Mouse (Mus musculus) neutrophil, adult 5-6 weeks (primary cell): ENCODE results near the gene Nmi. TPM values are rescaled to one million over a fixed set of nuclear protein-coding genes. Genes with fewer than 3 reads are reported as not detected.
A peak's percentile ranks its signal among the peaks of the same experiment; 100 is the strongest.
"Not testable (repeated sequence)": the region's sequence is repeated elsewhere in the genome, so short reads cannot be mapped to it uniquely, and the experiment has no call there.

ENCODE experiments used
- ATAC-seq: fragments of 151-379, 151-347 bp; 2 replicates; pipeline ENCODE4 v1.8.0; 2017; ENCODE audit warnings: mild to moderate bottlenecking, moderate TSS enrichment; ENCODE audit not compliant: insufficient number of reproducible peaks, poor library complexity, low FRiP score, severe bottlenecking; ENCODE audit errors: extremely low read depth
- total RNA-seq: library from RNA; stranded (forward); fragments of 200-1000 nt; gene quantifications from 2 replicates; pipeline ENCODE4 v1.2.3, GENCODE M21; 2017

Gene Nmi
- total RNA-seq: 89.3 and 93.8 TPM in 2 replicates

GRCm38 (mm10) chr2:51973410-51973968 is at the start of gene Nmi:
TSS of gene Nmi (minus strand) at chr2:51973494.
- ATAC-seq: no peak

GRCm38 (mm10) chr2:52016361-52016760 is 43.1 kb upstream of the Nmi start:
- no peak for ATAC-seq

- ATAC-seq: no peak
These were observed 40.1 kb upstream of the Nmi start for GRCm38 (mm10) chr2:52013306-52013820.

GRCm38 (mm10) chr2:52011820-52012219 is 38.5 kb upstream of the Nmi start:
- not testable (repeated sequence) for ATAC-seq

GRCm38 (mm10) chr2:52006380-52006779 is 33.1 kb upstream of the Nmi start:
- ATAC-seq: no peak

- not testable (repeated sequence) for ATAC-seq
These were observed 29.0 kb upstream of the Nmi start for GRCm38 (mm10) chr2:52002299-52002698.

GRCm38 (mm10) chr2:52001521-52001920 is 28.2 kb upstream of the Nmi start:
- ATAC-seq: no peak

GRCm38 (mm10) chr2:51999996-52000395 is 26.7 kb upstream of the Nmi start:
- no peak for ATAC-seq

GRCm38 (mm10) chr2:51991447-51991846 is 18.2 kb upstream of the Nmi start:
- no peak for ATAC-seq

GRCm38 (mm10) chr2:51989559-51989958 is 16.3 kb upstream of the Nmi start:
- ATAC-seq: no peak

GRCm38 (mm10) chr2:51986695-51987094 is 13.4 kb upstream of the Nmi start:
- ATAC-seq: no peak

- no peak for ATAC-seq
These were observed 12.9 kb upstream of the Nmi start for GRCm38 (mm10) chr2:51986157-51986556.

GRCm38 (mm10) chr2:51985241-51985640 is 11.9 kb upstream of the Nmi start:
- no peak for ATAC-seq

- peak; percentile 60; the same call in 1 of the 2 replicates for ATAC-seq
These were observed 9.0 kb upstream of the Nmi start for GRCm38 (mm10) chr2:51982288-51982687.

- no peak for ATAC-seq
These were observed 8.3 kb upstream of the Nmi start for GRCm38 (mm10) chr2:51981630-51982029.

GRCm38 (mm10) chr2:51972641-51973409 is 469 bp downstream of the Nmi start:
- ATAC-seq: peak; percentile 92

GRCm38 (mm10) chr2:51972142-51972541 is 1.2 kb downstream of the Nmi start:
- peak; percentile 61 for ATAC-seq

- ATAC-seq: no peak
These were observed 2.4 kb downstream of the Nmi start for GRCm38 (mm10) chr2:51970897-51971296.

GRCm38 (mm10) chr2:51967288-51967687 is 6.0 kb downstream of the Nmi start:
- ATAC-seq: peak; percentile 69; the same call in 1 of the 2 replicates

- ATAC-seq: no peak
These were observed 19.6 kb downstream of the Nmi start for GRCm38 (mm10) chr2:51953648-51954204.
